Mouse (Mus musculus) E14TG2a.4 (cell line): ENCODE results near the gene Masp2.
A peak's percentile ranks its signal among the peaks of the same experiment; 100 is the strongest.

Experiments
- CTCF ChIP-seq: conservative IDR thresholded peaks from 2 replicates; pipeline ENCODE4 v1.5.1; 2014; ENCODE audit warnings: low read length
- POU5F1 ChIP-seq: IDR thresholded peaks from 2 replicates; pipeline ENCODE4 v1.6.1; 2014; ENCODE audit warnings: low read length, borderline replicate concordance

- TF ChIP-seq CTCF: peak; percentile 94
- no peak for TF ChIP-seq POU5F1
Observed at GRCm38 (mm10) chr4:148604541-148605165, 2.3 kb downstream of the Masp2 start.
